Mouse (Mus musculus): ENCODE measurements at regions not wholly inside any gene's neighbourhood (a gene's known extent, or its start where the extent isn't known, plus 50 kb on each side); places are given as distances from the start of the nearest gene placed in this dataset.
A peak's percentile ranks its signal among the peaks of the same experiment; 100 is the strongest.

GRCm38 (mm10) chr15:25305801-25306200 is 107.8 kb downstream of the Basp1 start:
- no peak overlapping the region for H3K4me3 ChIP-seq
- TF ChIP-seq CTCF (IDR thresholded peaks at IDR 0.05), result no peak
- H3K27ac ChIP-seq, result no peak overlapping the region
- intact Hi-C loops (cut with DNase I), result no loop called here
- no peak for DNase-seq (ENCODE audit: extremely low spot score in 1 of 2, low spot score in 2 of 2)

DNA sequence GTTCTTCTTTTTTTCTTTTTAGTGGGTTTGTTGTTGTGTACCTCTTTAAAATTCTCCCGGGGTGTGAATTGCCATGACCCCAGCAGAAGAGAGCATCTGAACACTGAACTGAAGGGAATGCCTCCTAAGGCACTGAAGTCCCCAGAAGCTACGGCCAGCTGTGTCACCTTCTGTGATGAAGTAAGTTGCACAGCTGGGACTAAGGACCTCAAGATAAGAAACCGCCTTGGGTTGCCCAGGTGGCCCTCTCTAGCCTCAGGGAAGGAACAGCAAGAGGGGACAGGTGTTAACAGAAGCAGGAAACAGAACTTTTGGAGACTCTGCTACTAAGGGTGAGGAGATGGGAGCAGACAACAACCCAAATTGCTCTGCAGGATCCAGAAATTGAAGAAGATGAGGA is 110.2 kb downstream of the Basp1 start:
- intact Hi-C loops (cut with DNase I), result no loop called here
- Histone ChIP-seq H3K4me3 (no peak overlapping the region), H3K27ac (no peak overlapping the region)
- no peak for TF ChIP-seq CTCF (IDR thresholded peaks at IDR 0.05)
- no peak for DNase-seq (ENCODE audit: extremely low spot score in 1 of 2, low spot score in 2 of 2)

DNA sequence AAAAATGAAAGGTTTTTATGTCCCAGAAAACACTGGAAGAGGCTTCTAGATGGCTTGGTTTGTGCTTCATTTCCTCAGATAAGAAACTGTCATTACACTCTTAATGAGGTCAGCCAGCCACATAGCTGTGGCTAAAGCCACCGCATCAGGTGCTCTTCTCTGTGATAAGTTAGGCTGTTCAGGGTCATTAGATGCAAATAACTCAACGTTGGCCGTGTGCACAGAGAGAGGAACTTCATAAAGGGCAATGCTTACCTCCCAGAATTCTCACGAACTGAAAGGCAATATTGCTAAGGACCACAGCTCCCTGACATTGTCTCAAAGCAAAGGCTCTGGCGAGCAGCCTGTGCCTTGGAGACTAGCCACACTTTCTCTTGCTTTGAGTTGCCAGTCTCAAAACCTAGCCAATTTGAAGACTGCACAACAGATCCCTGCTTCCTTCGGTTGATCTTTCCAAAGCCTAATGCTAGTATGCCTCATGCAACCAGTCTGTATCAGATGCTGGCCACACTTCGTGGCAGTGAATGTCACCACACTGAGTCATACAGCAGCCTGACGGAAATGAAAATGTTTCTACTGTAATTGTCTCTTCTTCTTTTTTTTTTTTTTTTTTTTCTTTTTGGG is 110.8 kb downstream of the Basp1 start:
- DNase-seq (ENCODE audit: extremely low spot score in 1 of 2, low spot score in 2 of 2), result no peak
- no peak overlapping the region for H3K4me3 ChIP-seq
- no peak overlapping the region for H3K27ac ChIP-seq
- intact Hi-C loops (cut with DNase I), result no loop called here
- TF ChIP-seq CTCF (IDR thresholded peaks at IDR 0.05), result no peak

DNA sequence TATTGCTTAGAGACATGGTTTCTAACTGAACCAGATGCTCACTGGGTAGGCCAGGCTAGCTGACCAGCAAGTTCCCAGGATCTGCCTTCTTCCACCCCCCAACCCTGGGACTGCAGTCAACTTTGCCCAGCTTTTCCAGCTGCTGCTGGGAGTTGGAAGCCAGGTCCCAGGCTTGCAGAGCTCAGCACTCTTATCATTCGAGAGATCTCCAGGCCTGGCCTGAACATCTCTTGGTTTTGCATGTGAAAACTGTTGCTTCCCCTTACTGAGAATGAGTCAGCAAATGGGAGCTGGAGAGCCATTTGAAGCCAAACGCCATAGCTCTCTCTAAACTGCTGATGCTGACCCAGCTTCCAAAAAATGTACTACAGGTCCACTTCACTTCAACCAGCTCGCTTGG is 111.8 kb downstream of the Basp1 start:
- Histone ChIP-seq H3K4me3 (no peak overlapping the region), H3K27ac (no peak overlapping the region)
- DNase-seq (ENCODE audit: extremely low spot score in 1 of 2, low spot score in 2 of 2), result no peak
- TF ChIP-seq CTCF (IDR thresholded peaks at IDR 0.05), result no peak
- intact Hi-C loops (cut with DNase I), result no loop called here

GRCm38 (mm10) chr15:25297278-25297677 is 116.3 kb downstream of the Basp1 start:
- DNase-seq (ENCODE audit: extremely low spot score in 1 of 2, low spot score in 2 of 2), result no peak
- no peak for TF ChIP-seq CTCF (IDR thresholded peaks at IDR 0.05)
- Histone ChIP-seq H3K4me3 (no peak overlapping the region), H3K27ac (no peak overlapping the region)
- intact Hi-C loops (cut with DNase I), result no loop called here

DNA sequence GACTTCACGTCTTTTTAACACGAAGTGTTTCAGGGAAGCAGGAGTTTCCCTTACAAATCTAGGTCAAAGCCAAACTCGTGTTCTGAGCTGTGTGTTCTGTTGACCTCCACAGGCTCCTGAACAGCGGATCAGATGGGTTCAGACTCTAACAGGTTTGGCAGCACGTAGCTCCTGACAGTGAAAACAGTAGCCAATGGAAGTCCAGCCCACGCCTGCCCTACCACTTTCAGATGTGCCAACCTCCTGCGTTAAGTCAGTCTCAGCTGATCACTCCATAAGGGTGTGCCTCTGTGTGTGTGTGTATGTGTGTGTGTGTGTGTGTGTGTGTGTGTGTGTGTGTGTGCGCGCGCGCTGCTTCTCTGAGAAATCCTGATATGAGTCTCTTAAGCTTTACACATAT is 116.8 kb downstream of the Basp1 start:
- no peak overlapping the region for H3K4me3 ChIP-seq
- intact Hi-C loops (cut with DNase I), result no loop called here
- H3K27ac ChIP-seq, result no peak overlapping the region
- DNase-seq (ENCODE audit: extremely low spot score in 1 of 2, low spot score in 2 of 2), result no peak
- no peak for TF ChIP-seq CTCF (IDR thresholded peaks at IDR 0.05)

DNA sequence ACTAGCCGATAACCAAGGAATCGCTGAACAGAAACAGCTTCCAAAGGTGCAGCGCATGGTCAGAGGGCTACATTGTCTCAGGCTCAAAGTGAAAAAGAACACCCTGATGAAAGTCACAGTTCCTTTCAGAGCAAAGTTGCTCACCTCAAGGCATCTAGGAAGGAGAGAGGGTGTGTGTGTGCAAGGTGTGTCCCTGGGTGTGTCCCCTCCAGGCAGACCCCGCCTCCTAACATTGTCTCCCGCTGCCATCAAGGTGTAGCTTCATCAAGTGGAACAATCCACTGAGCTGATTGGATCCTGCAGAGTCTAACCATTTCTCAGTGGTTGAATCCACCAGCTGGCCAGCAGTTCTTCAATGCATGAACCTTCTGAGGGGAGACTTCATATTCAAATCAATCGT is 117.8 kb downstream of the Basp1 start:
- TF ChIP-seq CTCF (IDR thresholded peaks at IDR 0.05), result no peak
- no peak for DNase-seq (ENCODE audit: extremely low spot score in 1 of 2, low spot score in 2 of 2)
- no peak overlapping the region for H3K4me3 ChIP-seq
- no peak overlapping the region for H3K27ac ChIP-seq
- intact Hi-C loops (cut with DNase I), result no loop called here

- intact Hi-C loops (cut with DNase I), result loop anchor here (1.0 to 5.0 kb wide), 2 partner anchors 61 to 121 kb away; partner anchors contain the start of gene Basp1
- no peak overlapping the region for H3K27ac ChIP-seq
- TF ChIP-seq CTCF (IDR thresholded peaks at IDR 0.05), result no peak
- peak; percentile 29 to 36 for DNase-seq (ENCODE audit: extremely low spot score in 1 of 2, low spot score in 2 of 2)
- no peak overlapping the region for H3K4me3 ChIP-seq
Measured at GRCm38 (mm10) chr15:25291231-25291691, 122.3 kb downstream of the Basp1 start.

DNA sequence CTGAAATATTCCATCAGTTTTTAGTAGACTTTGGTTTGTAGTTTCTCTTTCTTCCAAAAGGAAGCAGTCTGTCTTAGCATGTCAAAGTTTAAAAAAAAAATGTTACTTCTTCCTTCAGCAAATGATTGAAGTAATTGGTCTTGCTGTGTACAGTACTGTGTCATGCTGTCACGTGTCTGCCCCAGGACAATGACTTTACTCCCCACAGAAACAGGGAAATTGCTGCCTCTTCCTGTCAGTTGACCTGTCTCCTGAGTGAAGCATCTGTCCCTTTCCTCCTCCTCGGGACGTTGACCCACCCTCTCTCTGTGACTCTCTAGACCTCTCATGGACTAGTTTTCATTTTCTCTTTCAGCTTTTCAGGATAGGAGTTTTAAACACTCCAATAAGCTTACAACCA is 125.7 kb downstream of the Basp1 start:
- DNase-seq (ENCODE audit: extremely low spot score in 1 of 2, low spot score in 2 of 2), result no peak
- TF ChIP-seq CTCF (IDR thresholded peaks at IDR 0.05), result no peak
- no peak overlapping the region for H3K4me3 ChIP-seq
- intact Hi-C loops (cut with DNase I), result no loop called here
- H3K27ac ChIP-seq, result no peak overlapping the region

DNA sequence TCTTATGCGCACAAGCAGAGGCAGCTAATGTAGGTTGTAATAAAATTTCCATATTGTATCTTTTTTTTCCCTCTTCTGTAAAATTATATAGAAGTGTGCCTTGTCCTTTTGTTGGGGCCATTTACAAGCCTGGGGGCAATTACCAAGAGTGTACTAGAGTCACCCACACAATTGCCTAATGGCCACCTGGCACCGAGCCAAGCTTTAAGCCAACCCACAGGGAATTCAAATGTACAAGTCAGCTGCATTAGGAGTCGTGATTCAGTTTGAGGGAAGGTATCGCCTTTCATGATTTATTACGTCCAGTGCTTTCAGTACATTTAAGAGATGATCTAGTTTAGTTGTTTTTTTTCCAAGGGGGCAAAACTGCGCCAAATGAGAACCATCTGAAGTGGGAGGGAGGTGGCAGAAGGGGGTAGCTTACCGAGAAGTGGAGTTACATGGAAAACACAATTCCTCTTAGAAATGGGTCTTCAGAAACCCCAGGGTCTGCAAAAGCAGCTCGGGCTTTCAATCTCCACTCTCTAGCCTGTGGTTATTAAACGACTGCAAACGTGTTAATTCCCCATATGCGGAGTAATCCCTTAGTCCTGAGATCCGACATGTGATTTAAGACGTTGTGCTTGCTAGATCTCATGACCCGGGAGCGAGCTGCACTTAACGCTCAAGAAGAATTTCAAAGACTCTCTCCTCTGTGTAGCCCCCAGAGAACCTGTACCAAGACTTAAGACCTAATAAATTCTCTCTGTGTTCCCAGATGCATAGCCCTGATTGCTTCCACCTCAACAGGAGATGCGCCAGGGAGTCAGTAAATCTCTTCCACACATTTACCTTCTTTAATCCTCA is 129.0 kb downstream of the Basp1 start:
- no peak for TF ChIP-seq CTCF (IDR thresholded peaks at IDR 0.05)
- no peak for DNase-seq (ENCODE audit: extremely low spot score in 1 of 2, low spot score in 2 of 2)
- Histone ChIP-seq H3K27ac (no peak overlapping the region), H3K4me3 (no peak overlapping the region)
- intact Hi-C loops (cut with DNase I), result no loop called here

DNA sequence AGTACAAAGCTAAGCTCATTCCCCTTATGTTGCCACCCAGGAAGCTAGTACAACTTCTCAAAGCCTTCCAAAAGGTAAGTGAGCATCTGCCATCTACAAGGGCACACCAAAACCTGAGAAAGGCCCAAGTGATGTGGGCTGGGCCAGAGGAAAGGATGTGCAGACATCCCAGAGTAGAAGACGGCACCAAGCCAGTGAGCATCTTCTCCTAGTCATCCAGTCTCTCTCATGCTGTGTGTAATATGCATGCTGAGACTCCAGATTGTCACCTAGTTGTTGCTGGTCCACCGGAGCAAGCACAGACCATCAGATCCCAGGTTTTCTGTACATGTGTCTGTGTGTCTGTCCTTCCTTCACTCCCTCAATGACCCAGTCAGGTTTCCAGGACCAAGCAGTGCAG is 129.9 kb downstream of the Basp1 start:
- DNase-seq (ENCODE audit: extremely low spot score in 1 of 2, low spot score in 2 of 2), result no peak
- intact Hi-C loops (cut with DNase I), result no loop called here
- H3K27ac ChIP-seq, result no peak overlapping the region
- TF ChIP-seq CTCF (IDR thresholded peaks at IDR 0.05), result no peak
- H3K4me3 ChIP-seq, result no peak overlapping the region

- no peak for TF ChIP-seq CTCF (IDR thresholded peaks at IDR 0.05)
- no peak for DNase-seq (ENCODE audit: extremely low spot score in 1 of 2, low spot score in 2 of 2)
- Histone ChIP-seq H3K27ac (0 out of 2 replicates have a peak overlapping the region, but pooled peaks have one; percentile 15), H3K4me3 (no peak overlapping the region)
- intact Hi-C loops (cut with DNase I), result no loop called here
Measured at GRCm38 (mm10) chr15:25282346-25282745, 131.2 kb downstream of the Basp1 start.
